Mouse (Mus musculus) CH12.LX (cell line): ENCODE data around the gene Cdc123. TPM values are rescaled to one million over a fixed set of nuclear protein-coding genes. Genes with fewer than 3 reads are reported as not detected.

Experiments used
- DNase-seq: peaks from one replicate; pipeline ENCODE4 v3.0.0-alpha.2; 2013; ENCODE audit errors: extremely low read depth
- H3K27ac ChIP-seq: 2 replicates; pipeline ENCODE4 v1.5.1; 2012; ENCODE audit warnings: low read depth, mild to moderate bottlenecking, control low read depth, moderate library complexity; ENCODE audit not compliant: insufficient read depth
- H3K27me3 ChIP-seq: replicated peaks from 2 replicates; pipeline ENCODE3; 2012; ENCODE audit warnings: inconsistent platforms
- H3K36me3 ChIP-seq, 2 experiments: replicated peaks in 1 of 2; 2 replicates each; pipeline versions ENCODE3 to v1.6.1; 2012; ENCODE audit warnings: inconsistent platforms in 1 of 2, low read length in 1 of 2, mild to moderate bottlenecking in 1 of 2, mixed read lengths in 1 of 2, moderate library complexity in 1 of 2; ENCODE audit not compliant: control insufficient read depth in 1 of 2, insufficient read depth in 1 of 2
- H3K4me1 ChIP-seq, 2 experiments: 2 replicates each; pipeline ENCODE4 v1.6.1; 2012; ENCODE audit warnings: inconsistent platforms in 1 of 2, moderate library complexity in 1 of 2; ENCODE audit not compliant: insufficient read depth in 2 of 2, control insufficient read depth in 1 of 2
- H3K4me2 ChIP-seq: 2 replicates; pipeline ENCODE4 v1.6.1; 2012; ENCODE audit warnings: low read depth, mild to moderate bottlenecking, control low read depth; ENCODE audit not compliant: poor library complexity, insufficient read depth, severe bottlenecking
- H3K4me3 ChIP-seq, 3 experiments: fragments of 150-350 bp in 1 of 3; sonication (generic) in 1 of 3; replicated peaks in 1 of 3; 2 replicates each; pipeline versions ENCODE3 to v1.5.1; 2011 to 2012; ENCODE audit warnings: low read depth in 2 of 3, low read length in 2 of 3, mild to moderate bottlenecking in 2 of 3, moderate library complexity in 2 of 3, control low read depth in 1 of 3, improper control_type of control experiment in 1 of 3, inconsistent platforms in 1 of 3, mixed read lengths in 1 of 3; ENCODE audit not compliant: poor library complexity in 1 of 3
- H3K79me2 ChIP-seq: replicated peaks from 2 replicates; pipeline ENCODE4 v1.6.1; 2012; ENCODE audit warnings: mild to moderate bottlenecking, moderate library complexity; ENCODE audit not compliant: control insufficient read depth, poor library complexity, insufficient read depth, severe bottlenecking; ENCODE audit errors: extremely low read depth
- H3K9ac ChIP-seq: 2 replicates; pipeline ENCODE4 v1.6.1; 2012; ENCODE audit warnings: low read depth, mild to moderate bottlenecking, control low read depth, moderate library complexity; ENCODE audit not compliant: insufficient read depth
- H3K9me3 ChIP-seq: replicated peaks from 2 replicates; pipeline ENCODE3; 2012; ENCODE audit warnings: low read length, inconsistent platforms, mixed read lengths
- CTCF ChIP-seq, 2 experiments: IDR thresholded peaks in 1 of 2; conservative IDR thresholded peaks in 1 of 2; 2 replicates each; pipeline ENCODE4 v1.5.1; 2011 to 2012; ENCODE audit warnings: low read depth in 2 of 2, low read length in 2 of 2, improper control_type of control experiment in 1 of 2, inconsistent platforms in 1 of 2, mild to moderate bottlenecking in 1 of 2, moderate library complexity in 1 of 2
- E2F4 ChIP-seq: IDR thresholded peaks from 2 replicates; pipeline ENCODE4 v1.6.1; 2011; ENCODE audit warnings: low read depth, low read length, improper control_type of control experiment; ENCODE audit not compliant: insufficient replicate concordance
- ELF1 ChIP-seq: IDR thresholded peaks from 2 replicates; pipeline ENCODE4 v1.6.1; 2014; ENCODE audit warnings: low read depth, mild to moderate bottlenecking, inconsistent platforms, low read length, improper control_type of control experiment
- ETS1 ChIP-seq: conservative IDR thresholded peaks from 2 replicates; pipeline ENCODE4 v1.6.1; 2012; ENCODE audit warnings: low read depth, mild to moderate bottlenecking, inconsistent platforms, low read length, improper control_type of control experiment, moderate library complexity
- MAFK ChIP-seq: IDR thresholded peaks from 2 replicates; pipeline ENCODE4 v1.6.1; 2011; ENCODE audit warnings: low read length, improper control_type of control experiment; ENCODE audit not compliant: insufficient replicate concordance
- MEF2A ChIP-seq: IDR thresholded peaks from 2 replicates; pipeline ENCODE4 v1.6.1; 2014; ENCODE audit warnings: low read depth, mild to moderate bottlenecking, inconsistent platforms, low read length, improper control_type of control experiment, borderline replicate concordance
- PAX5 ChIP-seq: IDR thresholded peaks from 2 replicates; pipeline ENCODE4 v1.6.1; 2012; ENCODE audit warnings: low read length, inconsistent platforms, mixed read lengths
- TBP ChIP-seq: conservative IDR thresholded peaks from 2 replicates; pipeline ENCODE4 v1.6.1; 2011; ENCODE audit warnings: low read depth, low read length, improper control_type of control experiment
- ZKSCAN1 ChIP-seq: IDR thresholded peaks from 2 replicates; pipeline ENCODE4 v1.6.1; 2012; ENCODE audit warnings: low read depth, inconsistent platforms, low read length, improper control_type of control experiment, borderline replicate concordance
- dilution Hi-C: fragments of 300-500 bp; cut with MboI; formaldehyde crosslinking; loops from 2 replicates; pipeline ENCODE4 v1.14.3; 2020; ENCODE audit warnings: low sequenced_read_pairs; ENCODE audit not compliant: extremely low pct_unique_long_range_greater_than_20kb, extremely low pct_ligation_motif_present
- in situ Hi-C: fragments of 300-500 bp; cut with MboI; formaldehyde crosslinking; loops from 3 replicates; pipeline ENCODE4 v1.14.3; 2019; ENCODE audit warnings: low sequenced_read_pairs, low pct_ligation_motif_present, low pct_unique_long_range_greater_than_20kb, mixed read lengths
- polyA plus RNA-seq: library from polyadenylated mRNA; unstranded; fragments of >175 nt; gene quantifications from 2 replicates; pipeline ENCODE4 v1.2.1, GENCODE M21; 2012; ENCODE audit warnings: low read depth; ENCODE audit not compliant: insufficient read length
- total RNA-seq, 2 experiments: library from RNA; depleted of rRNA; stranded (reverse); fragments of 300-350 nt in 1 of 2; fragments of >200 nt in 1 of 2; gene quantifications; 2 replicates each; pipeline ENCODE4 v1.2.3; 2012 to 2014

Cdc123 gene
- total and polyA plus RNA-seq, 3 experiments = 164 to 291 (median 215) TPM

GRCm38 (mm10) chr2:5747545-5748043 lies 97.4 kb downstream of the Cdc123 start:
- H3K4me1 ChIP-seq = no peaks in the 10 kb centered on the region
- no peaks in the 10 kb centered on the region for H3K79me2 ChIP-seq
- dilution Hi-C loops = no loop called here
- in situ Hi-C loops = no loop called here
- H3K27ac ChIP-seq = no peak overlapping the region
- H3K36me3 ChIP-seq = no peaks in the 10 kb centered on the region
- no peak overlapping the region for H3K4me2 ChIP-seq
- H3K9ac ChIP-seq = no peak overlapping the region
- DNase-seq = no peak
- TF ChIP-seq CTCF (conservative IDR thresholded peaks at IDR 0.05 in 1 of 2, IDR thresholded peaks at IDR 0.05 in 1 of 2; ENCODE audit: low read depth in 2 of 2, low read length in 2 of 2) = peak in 1 of 2 experiments; percentile 9; a peak in 1 of 4 replicates
- TF ChIP-seq PAX5 = no peak
- peaks cover 6% of the 10 kb centered on the region for H3K9me3 ChIP-seq
- H3K27me3 ChIP-seq = no peaks in the 10 kb centered on the region
- no peak overlapping the region for H3K4me3 ChIP-seq

- Histone ChIP-seq H3K9me3 (peaks cover 8% of the 10 kb centered on the region), H3K36me3 (no peaks in the 10 kb centered on the region), H3K4me3 (no peak overlapping the region), H3K79me2 (no peaks in the 10 kb centered on the region), H3K4me2 (no peak overlapping the region), H3K27me3 (no peaks in the 10 kb centered on the region), H3K9ac (no peak overlapping the region), H3K27ac (no peak overlapping the region), H3K4me1 (no peaks in the 10 kb centered on the region)
- dilution Hi-C loops = no loop called here
- no peak for DNase-seq
- in situ Hi-C loops = no loop called here
- TF ChIP-seq E2F4 (no peak), ELF1 (no peak), TBP (no peak), MEF2A (no peak), ETS1 (no peak), ZKSCAN1 (no peak), MAFK (no peak)
- TF ChIP-seq, all 38 proteins: peak for 0
These were observed 98.4 kb downstream of the Cdc123 start for GRCm38 (mm10) chr2:5746529-5746928.

Other genes with a start within 250 kb of the Cdc123 start
- 4.8 and 5.7 TPM in 2 replicates for gene Camk1d, start 130.6 kb downstream of the Cdc123 start, total RNA-seq (2012; rRNA removed)
- gene Camk1d, start 130.6 kb downstream of the Cdc123 start, total RNA-seq (2014; rRNA removed) = 4.6 and 5.1 TPM in 2 replicates
- gene Camk1d, start 130.6 kb downstream of the Cdc123 start, polyA plus RNA-seq = 11.7 and 12.4 TPM in 2 replicates
- 102 and 123 TPM in 2 replicates for gene Nudt5, start 145 bp downstream of the Cdc123 start, total RNA-seq (2012; rRNA removed)
- 245 and 270 TPM in 2 replicates for gene Nudt5, start 145 bp downstream of the Cdc123 start, total RNA-seq (2014; rRNA removed)
- gene Nudt5, start 145 bp downstream of the Cdc123 start, polyA plus RNA-seq = 128 and 149 TPM in 2 replicates
- 0.50 and 1.1 TPM in 2 replicates for gene Gm13199, start 17.8 kb upstream of the Cdc123 start, total RNA-seq (2012; rRNA removed)
- 0.47 and 0.85 TPM in 2 replicates for gene Gm13199, start 17.8 kb upstream of the Cdc123 start, total RNA-seq (2014; rRNA removed)
- 2.7 and 4.1 TPM in 2 replicates for gene Gm13199, start 17.8 kb upstream of the Cdc123 start, polyA plus RNA-seq
- gene Sec61a2, start 50.3 kb upstream of the Cdc123 start, total RNA-seq (2012; rRNA removed) = 20.8 and 23.3 TPM in 2 replicates
- gene Sec61a2, start 50.3 kb upstream of the Cdc123 start, total RNA-seq (2014; rRNA removed) = 44.6 and 53.8 TPM in 2 replicates
- 46.2 and 53.5 TPM in 2 replicates for gene Sec61a2, start 50.3 kb upstream of the Cdc123 start, polyA plus RNA-seq
- 0.21 and 0.38 TPM in 2 replicates for gene Dhtkd1, start 97.6 kb upstream of the Cdc123 start, total RNA-seq (2012; rRNA removed)
- gene Dhtkd1, start 97.6 kb upstream of the Cdc123 start, total RNA-seq (2014; rRNA removed) = 0.11 and 0.35 TPM in 2 replicates
- 0.15 and 0.17 TPM in 2 replicates for gene Dhtkd1, start 97.6 kb upstream of the Cdc123 start, polyA plus RNA-seq
- 9.3 and 11.7 TPM in 2 replicates for gene Upf2, start 106.3 kb upstream of the Cdc123 start, total RNA-seq (2012; rRNA removed)
- gene Upf2, start 106.3 kb upstream of the Cdc123 start, total RNA-seq (2014; rRNA removed) = 11.8 and 13.4 TPM in 2 replicates
- gene Upf2, start 106.3 kb upstream of the Cdc123 start, polyA plus RNA-seq = 27.0 and 30.4 TPM in 2 replicates